Mouse (Mus musculus): ENCODE results near the gene Ggt6. TPM values are rescaled to one million over a fixed set of nuclear protein-coding genes. Genes with fewer than 3 reads are reported as not detected.

Gene Ggt6
- not detected in 2 replicates for polyA plus RNA-seq (2014; fragmentation: Nextera tagmentation; extraction: Ambion mirVana)

DNA sequence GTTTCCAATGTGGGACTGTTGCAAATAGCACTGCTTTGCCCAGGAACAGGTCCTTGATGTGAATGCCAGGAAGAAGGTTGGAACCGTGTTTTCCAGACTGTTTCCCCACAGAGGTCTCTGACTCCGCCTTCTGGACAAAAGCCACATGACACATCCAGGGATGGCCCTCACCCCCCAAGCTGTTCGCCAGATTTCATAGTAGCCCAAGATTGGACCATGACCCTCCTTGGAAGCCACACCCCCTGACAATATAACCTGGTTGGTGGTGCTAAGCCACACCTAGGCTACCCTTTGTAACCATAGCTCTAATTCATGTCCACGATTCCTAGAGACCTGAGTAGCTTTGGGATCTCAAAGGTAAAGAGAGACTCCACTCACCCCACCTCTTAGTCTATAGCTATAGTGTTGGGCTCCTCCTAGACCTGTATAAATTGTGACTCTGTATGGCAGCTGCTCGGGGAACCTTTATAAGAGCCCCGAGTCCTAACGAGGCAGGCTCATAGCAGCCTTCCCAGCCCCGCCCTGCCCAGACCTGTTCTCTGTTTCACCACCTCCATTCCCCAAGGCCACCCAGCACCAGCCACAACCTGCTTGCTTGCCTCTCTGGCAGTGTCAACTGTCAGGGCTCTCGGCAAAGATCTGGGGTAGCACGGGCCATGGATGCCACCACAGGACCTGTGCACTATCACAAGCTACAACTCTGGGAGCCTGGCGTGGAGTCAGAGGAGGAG lies at the start of gene Ggt6:
Gene Ggt6 (plus strand): TSS at position 564 of the 731 bp plus-strand sequence.
- Histone ChIP-seq H3K27me3 (ENCODE audit: control insufficient read depth, insufficient read depth, low read length) (no peaks in the 10 kb centered on the region), H3K4me3 (ENCODE audit: low read depth, low read length) (no peak within 1 kb of the TSS), H3K9ac (ENCODE audit: low read depth, low read length) (no peak within 1 kb of the TSS), H3K4me2 (replicated peaks; ENCODE audit: low read depth, low read length) (no peak within 1 kb of the TSS), H3K27ac (ENCODE audit: low read depth, low read length) (no peak within 1 kb of the TSS), H3K36me3 (ENCODE audit: control insufficient read depth, insufficient read depth, low read length) (no peaks in the 10 kb centered on the region), H3K9me3 (ENCODE audit: control insufficient read depth, low read length) (no peaks in the 10 kb centered on the region), H3K4me1 (replicated peaks; ENCODE audit: control insufficient read depth, insufficient read depth, low read length) (no peaks in the 10 kb centered on the region)
- no peak for DNase-seq (ENCODE audit: low spot score)
- ATAC-seq (ENCODE audit: low FRiP score) = no peak
- WGBS = 76% methylated on average over 11 of the region's 11 CpGs

GRCm38 (mm10) chr11:72388113-72388529 lies 47.2 kb upstream of the Ggt6 start:
- H3K4me3 ChIP-seq (ENCODE audit: low read depth, low read length) = no peak overlapping the region
- H3K27ac ChIP-seq (ENCODE audit: low read depth, low read length) = no peak overlapping the region
- no peak for DNase-seq (ENCODE audit: low spot score)
- H3K36me3 ChIP-seq (ENCODE audit: control insufficient read depth, insufficient read depth, low read length) = no peaks in the 10 kb centered on the region
- H3K9ac ChIP-seq (ENCODE audit: low read depth, low read length) = no peak overlapping the region
- H3K27me3 ChIP-seq (ENCODE audit: control insufficient read depth, insufficient read depth, low read length) = no peaks in the 10 kb centered on the region
- no peaks in the 10 kb centered on the region for H3K4me1 ChIP-seq (replicated peaks; ENCODE audit: control insufficient read depth, insufficient read depth, low read length)
- H3K4me2 ChIP-seq (replicated peaks; ENCODE audit: low read depth, low read length) = no peak overlapping the region
- no peak for ATAC-seq (ENCODE audit: low FRiP score)
- 96% methylated on average over 6 of the region's 6 CpGs for WGBS
- no peaks in the 10 kb centered on the region for H3K9me3 ChIP-seq (ENCODE audit: control insufficient read depth, low read length)

GRCm38 (mm10) chr11:72389407-72390142 lies 45.8 kb upstream of the Ggt6 start:
- Histone ChIP-seq H3K27me3 (ENCODE audit: control insufficient read depth, insufficient read depth, low read length) (no peaks in the 10 kb centered on the region), H3K9ac (ENCODE audit: low read depth, low read length) (no peak overlapping the region), H3K4me3 (ENCODE audit: low read depth, low read length) (no peak overlapping the region), H3K36me3 (ENCODE audit: control insufficient read depth, insufficient read depth, low read length) (no peaks in the 10 kb centered on the region), H3K4me1 (replicated peaks; ENCODE audit: control insufficient read depth, insufficient read depth, low read length) (no peaks in the 10 kb centered on the region), H3K4me2 (replicated peaks; ENCODE audit: low read depth, low read length) (no peak overlapping the region), H3K9me3 (ENCODE audit: control insufficient read depth, low read length) (no peaks in the 10 kb centered on the region), H3K27ac (ENCODE audit: low read depth, low read length) (no peak overlapping the region)
- 85% methylated on average over 7 of the region's 7 CpGs for WGBS
- DNase-seq (ENCODE audit: low spot score) (no peak), ATAC-seq (ENCODE audit: low FRiP score) (no peak)

DNA sequence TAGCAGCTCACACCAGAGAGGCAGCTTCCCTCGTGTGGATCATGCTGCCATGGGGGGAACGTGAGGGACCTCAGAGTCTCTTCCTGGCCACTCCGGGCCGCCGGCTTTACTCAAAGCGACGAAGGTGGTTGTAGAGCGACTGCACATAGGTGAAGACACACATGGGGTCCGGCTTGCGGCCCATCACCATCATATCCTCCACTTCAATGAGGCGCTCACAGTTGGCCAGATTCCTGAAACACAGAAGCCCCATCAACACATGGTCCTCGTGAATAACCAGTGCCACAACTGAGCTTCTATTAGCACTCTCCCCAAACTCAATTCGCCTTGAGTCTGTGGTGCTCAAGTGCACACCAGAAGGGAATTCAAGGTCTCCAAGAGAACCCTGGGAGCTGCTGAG lies 44.1 kb upstream of the Ggt6 start:
- Histone ChIP-seq H3K4me2 (replicated peaks; ENCODE audit: low read depth, low read length) (no peak overlapping the region), H3K9ac (ENCODE audit: low read depth, low read length) (no peak overlapping the region), H3K9me3 (ENCODE audit: control insufficient read depth, low read length) (no peaks in the 10 kb centered on the region), H3K27me3 (ENCODE audit: control insufficient read depth, insufficient read depth, low read length) (no peaks in the 10 kb centered on the region), H3K27ac (ENCODE audit: low read depth, low read length) (no peak overlapping the region), H3K36me3 (ENCODE audit: control insufficient read depth, insufficient read depth, low read length) (no peaks in the 10 kb centered on the region), H3K4me1 (replicated peaks; ENCODE audit: control insufficient read depth, insufficient read depth, low read length) (no peaks in the 10 kb centered on the region), H3K4me3 (ENCODE audit: low read depth, low read length) (no peak overlapping the region)
- ATAC-seq (ENCODE audit: low FRiP score) (no peak), DNase-seq (ENCODE audit: low spot score) (no peak)
- 90% methylated on average over 13 of the region's 13 CpGs for WGBS

DNA sequence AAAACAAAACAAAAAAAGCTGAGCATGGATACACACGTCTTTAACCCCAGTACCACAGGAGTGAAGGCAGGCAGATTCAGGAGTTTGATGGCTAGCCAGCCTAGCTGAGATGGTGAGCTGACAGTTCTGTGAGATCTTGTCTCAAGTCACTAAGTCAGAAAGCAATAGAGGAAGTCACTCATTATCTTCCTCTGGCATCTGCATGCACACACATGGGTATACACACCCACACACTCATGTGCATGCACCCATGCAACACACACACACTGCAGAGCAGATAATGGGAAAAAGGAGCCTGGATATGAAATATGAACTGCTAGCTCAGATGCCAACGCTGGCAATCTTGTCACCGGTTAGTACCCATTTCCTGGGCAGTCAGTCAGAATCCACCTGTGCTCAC lies 42.1 kb upstream of the Ggt6 start:
- H3K9ac ChIP-seq (ENCODE audit: low read depth, low read length) = no peak overlapping the region
- H3K4me2 ChIP-seq (replicated peaks; ENCODE audit: low read depth, low read length) = no peak overlapping the region
- no peak overlapping the region for H3K27ac ChIP-seq (ENCODE audit: low read depth, low read length)
- no peaks in the 10 kb centered on the region for H3K9me3 ChIP-seq (ENCODE audit: control insufficient read depth, low read length)
- WGBS = 96% methylated on average over 3 of the region's 3 CpGs
- H3K36me3 ChIP-seq (ENCODE audit: control insufficient read depth, insufficient read depth, low read length) = no peaks in the 10 kb centered on the region
- no peaks in the 10 kb centered on the region for H3K27me3 ChIP-seq (ENCODE audit: control insufficient read depth, insufficient read depth, low read length)
- no peak for DNase-seq (ENCODE audit: low spot score)
- ATAC-seq (ENCODE audit: low FRiP score) = no peak
- no peaks in the 10 kb centered on the region for H3K4me1 ChIP-seq (replicated peaks; ENCODE audit: control insufficient read depth, insufficient read depth, low read length)
- H3K4me3 ChIP-seq (ENCODE audit: low read depth, low read length) = no peak overlapping the region

DNA sequence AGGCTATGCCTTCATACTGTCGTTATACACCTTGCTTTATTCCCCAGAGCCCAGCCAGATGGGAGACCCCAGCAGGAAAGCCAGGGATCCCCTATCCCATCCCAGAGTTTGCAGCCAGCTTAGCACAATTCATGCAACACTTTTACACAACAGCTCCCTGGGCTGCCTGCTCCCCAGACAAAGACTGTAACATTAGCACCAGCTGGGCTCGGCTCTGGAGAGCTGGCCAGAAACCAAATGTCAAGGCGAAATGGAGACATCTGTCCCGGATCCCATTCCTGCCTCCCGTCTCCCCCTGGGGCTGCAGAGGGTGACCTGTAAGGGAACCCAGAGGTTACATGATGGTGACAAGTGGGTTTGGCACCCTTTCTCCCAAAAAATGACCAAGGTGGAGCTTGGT lies 41.7 kb upstream of the Ggt6 start:
- Histone ChIP-seq H3K9ac (ENCODE audit: low read depth, low read length) (no peak overlapping the region), H3K27me3 (ENCODE audit: control insufficient read depth, insufficient read depth, low read length) (no peaks in the 10 kb centered on the region), H3K36me3 (ENCODE audit: control insufficient read depth, insufficient read depth, low read length) (no peaks in the 10 kb centered on the region), H3K4me2 (replicated peaks; ENCODE audit: low read depth, low read length) (no peak overlapping the region), H3K4me1 (replicated peaks; ENCODE audit: control insufficient read depth, insufficient read depth, low read length) (no peaks in the 10 kb centered on the region), H3K27ac (ENCODE audit: low read depth, low read length) (no peak overlapping the region), H3K4me3 (ENCODE audit: low read depth, low read length) (no peak overlapping the region), H3K9me3 (ENCODE audit: control insufficient read depth, low read length) (no peaks in the 10 kb centered on the region)
- no peak for DNase-seq (ENCODE audit: low spot score)
- 57% methylated on average over 5 of the region's 5 CpGs for whole genome bisulfite sequencing
- no peak for ATAC-seq (ENCODE audit: low FRiP score)

- Histone ChIP-seq H3K27me3 (ENCODE audit: control insufficient read depth, insufficient read depth, low read length) (no peaks in the 10 kb centered on the region), H3K36me3 (ENCODE audit: control insufficient read depth, insufficient read depth, low read length) (no peaks in the 10 kb centered on the region), H3K27ac (ENCODE audit: low read depth, low read length) (no peak overlapping the region), H3K4me3 (ENCODE audit: low read depth, low read length) (no peak overlapping the region), H3K4me2 (replicated peaks; ENCODE audit: low read depth, low read length) (no peak overlapping the region), H3K9ac (ENCODE audit: low read depth, low read length) (no peak overlapping the region), H3K9me3 (ENCODE audit: control insufficient read depth, low read length) (no peaks in the 10 kb centered on the region), H3K4me1 (replicated peaks; ENCODE audit: control insufficient read depth, insufficient read depth, low read length) (no peaks in the 10 kb centered on the region)
- ATAC-seq (ENCODE audit: low FRiP score) = no peak
- 92% methylated on average over 2 of the region's 2 CpGs for WGBS
- DNase-seq (ENCODE audit: low spot score) = no peak
Observed at GRCm38 (mm10) chr11:72394694-72395093, 40.6 kb upstream of the Ggt6 start.

DNA sequence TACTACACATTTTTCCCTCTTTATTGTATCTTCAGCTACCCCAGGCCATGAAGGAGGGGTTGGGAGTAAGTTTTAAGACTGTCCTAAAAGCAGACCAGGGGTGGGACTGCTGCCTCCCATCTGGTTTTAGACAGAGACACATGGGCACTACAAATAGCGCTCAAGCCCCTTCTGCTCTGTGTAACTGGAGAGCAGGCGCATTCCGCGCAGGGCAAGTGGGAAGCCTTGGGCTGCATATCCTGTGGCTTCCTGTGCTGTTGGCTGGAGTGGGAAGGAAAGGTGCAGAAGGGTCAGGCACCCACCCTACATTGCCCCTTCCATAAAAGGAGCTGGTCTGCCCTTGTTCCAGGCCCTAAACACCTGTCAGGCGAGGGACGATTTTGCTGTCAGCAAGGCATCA lies 39.7 kb upstream of the Ggt6 start:
- H3K4me2 ChIP-seq (replicated peaks; ENCODE audit: low read depth, low read length) = no peak overlapping the region
- no peaks in the 10 kb centered on the region for H3K9me3 ChIP-seq (ENCODE audit: control insufficient read depth, low read length)
- DNase-seq (ENCODE audit: low spot score) = no peak
- no peaks in the 10 kb centered on the region for H3K36me3 ChIP-seq (ENCODE audit: control insufficient read depth, insufficient read depth, low read length)
- H3K9ac ChIP-seq (ENCODE audit: low read depth, low read length) = no peak overlapping the region
- no peak overlapping the region for H3K4me3 ChIP-seq (ENCODE audit: low read depth, low read length)
- WGBS = 83% methylated on average over 6 of the region's 6 CpGs
- ATAC-seq (ENCODE audit: low FRiP score) = no peak
- no peaks in the 10 kb centered on the region for H3K27me3 ChIP-seq (ENCODE audit: control insufficient read depth, insufficient read depth, low read length)
- no peaks in the 10 kb centered on the region for H3K4me1 ChIP-seq (replicated peaks; ENCODE audit: control insufficient read depth, insufficient read depth, low read length)
- H3K27ac ChIP-seq (ENCODE audit: low read depth, low read length) = no peak overlapping the region

GRCm38 (mm10) chr11:72396621-72397020 lies 38.7 kb upstream of the Ggt6 start:
- ATAC-seq (ENCODE audit: low FRiP score) (no peak), DNase-seq (ENCODE audit: low spot score) (no peak)
- Histone ChIP-seq H3K4me2 (replicated peaks; ENCODE audit: low read depth, low read length) (no peak overlapping the region), H3K9me3 (ENCODE audit: control insufficient read depth, low read length) (no peaks in the 10 kb centered on the region), H3K27ac (ENCODE audit: low read depth, low read length) (no peak overlapping the region), H3K36me3 (ENCODE audit: control insufficient read depth, insufficient read depth, low read length) (no peaks in the 10 kb centered on the region), H3K27me3 (ENCODE audit: control insufficient read depth, insufficient read depth, low read length) (no peaks in the 10 kb centered on the region), H3K4me3 (ENCODE audit: low read depth, low read length) (no peak overlapping the region), H3K4me1 (replicated peaks; ENCODE audit: control insufficient read depth, insufficient read depth, low read length) (no peaks in the 10 kb centered on the region), H3K9ac (ENCODE audit: low read depth, low read length) (no peak overlapping the region)
- 90% methylated on average over 7 of the region's 7 CpGs for WGBS

All from hindbrain, embryonic 11.5 days (tissue).